Mouse (Mus musculus) megakaryocyte, embryonic 14.5 days (primary cell): Measurements from ENCODE around the gene Ddc. TPM values are rescaled to one million over a fixed set of nuclear protein-coding genes. Genes with fewer than 3 reads are reported as not detected.

Experiments
- H3K27me3 ChIP-seq: replicated peaks from 2 replicates; pipeline ENCODE3; 2012; ENCODE audit warnings: inconsistent platforms
- H3K36me3 ChIP-seq: replicated peaks from 2 replicates; pipeline ENCODE3; 2012; ENCODE audit warnings: low read length, inconsistent platforms, mixed read lengths
- H3K4me1 ChIP-seq: 2 replicates; pipeline ENCODE4 v1.6.1; 2012; ENCODE audit warnings: inconsistent platforms
- H3K4me3 ChIP-seq: replicated peaks from 2 replicates; pipeline ENCODE3; 2012; ENCODE audit warnings: moderate library complexity, mild to moderate bottlenecking, inconsistent platforms
- H3K9me3 ChIP-seq: 2 replicates; pipeline ENCODE4 v1.6.1; 2012; ENCODE audit warnings: inconsistent platforms
- FLI1 ChIP-seq: IDR thresholded peaks from 2 replicates; pipeline ENCODE4 v1.6.1; 2012; ENCODE audit warnings: low read length, inconsistent platforms, mixed read lengths
- GATA1 ChIP-seq: IDR thresholded peaks from 3 replicates; pipeline ENCODE4 v1.6.1; 2012; ENCODE audit warnings: mixed read lengths, low read length, inconsistent platforms, borderline replicate concordance
- polyA plus RNA-seq: library from polyadenylated mRNA; stranded (reverse); fragments of >175 nt; gene quantifications from 2 replicates; pipeline ENCODE4 v1.2.3, GENCODE M21; 2012; ENCODE audit warnings: low replicate concordance; ENCODE audit not compliant: insufficient read depth

Ddc gene
- polyA plus RNA-seq, 1 experiment: not detected

DNA sequence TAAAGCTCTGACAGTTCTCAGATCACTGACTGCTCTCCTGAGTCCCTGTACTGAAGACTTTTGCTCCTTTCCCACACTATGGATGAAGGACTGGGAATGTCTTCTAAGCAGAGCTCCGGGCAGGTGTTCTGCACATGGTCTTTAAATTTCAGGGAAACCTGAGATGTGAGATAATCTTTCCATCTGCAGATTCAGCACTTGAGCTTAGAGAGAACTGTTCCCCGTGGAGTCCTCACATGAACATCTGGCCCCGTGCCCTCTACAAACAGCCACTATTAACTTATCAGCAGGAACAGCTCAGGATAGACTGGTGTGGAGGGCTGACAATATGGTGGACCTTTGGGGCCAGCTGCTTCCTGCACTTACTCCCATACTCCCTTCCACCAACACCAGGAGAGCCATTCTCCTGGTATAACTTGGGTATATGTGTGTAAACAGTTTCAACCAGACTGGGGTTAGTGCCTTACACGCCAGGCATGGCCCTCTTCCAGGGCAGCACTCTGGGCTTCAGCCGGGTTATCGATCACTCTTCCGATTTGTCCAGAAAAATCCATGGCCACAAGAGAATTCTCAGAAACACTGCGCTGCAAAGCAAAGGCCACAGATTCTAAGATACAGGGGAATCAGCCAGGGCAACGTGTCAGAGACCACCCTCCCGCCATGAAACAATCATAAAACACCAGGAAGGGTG, 39.5 kb upstream of the Ddc start:
- peaks cover 4% of the 10 kb centered on the region for H3K27me3 ChIP-seq
- TF ChIP-seq GATA1: no peak
- TF ChIP-seq FLI1: no peak
- H3K9me3 ChIP-seq: no peaks in the 10 kb centered on the region
- H3K4me1 ChIP-seq: peaks cover 96% of the 10 kb centered on the region
- H3K36me3 ChIP-seq: peaks cover 74% of the 10 kb centered on the region
- H3K4me3 ChIP-seq: no peak overlapping the region

DNA sequence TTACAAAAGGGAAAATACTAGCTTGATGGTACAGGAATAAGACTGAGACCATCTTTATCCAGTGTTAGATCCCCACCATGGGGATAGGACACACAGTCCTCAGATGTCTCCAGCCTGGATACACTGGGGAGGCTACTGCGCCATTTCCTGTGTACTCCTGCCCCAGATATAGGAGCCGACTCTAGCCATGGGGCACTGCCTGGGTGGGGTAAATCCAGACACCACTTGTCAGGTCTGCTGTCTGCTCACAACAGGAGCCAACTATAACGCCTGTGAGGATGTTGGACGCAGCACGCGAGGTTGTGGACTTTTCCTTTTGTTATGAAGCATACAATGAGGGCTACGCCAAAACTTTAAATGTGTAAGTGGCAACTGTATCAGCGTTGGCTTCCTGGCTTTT, 36.9 kb upstream of the Ddc start:
- Histone ChIP-seq H3K27me3 (peaks cover 4% of the 10 kb centered on the region), H3K4me1 (peaks cover 80% of the 10 kb centered on the region), H3K9me3 (no peaks in the 10 kb centered on the region), H3K36me3 (peaks cover 79% of the 10 kb centered on the region), H3K4me3 (peak overlapping the region; percentile 20)
- TF ChIP-seq FLI1 (no peak), GATA1 (no peak)

DNA sequence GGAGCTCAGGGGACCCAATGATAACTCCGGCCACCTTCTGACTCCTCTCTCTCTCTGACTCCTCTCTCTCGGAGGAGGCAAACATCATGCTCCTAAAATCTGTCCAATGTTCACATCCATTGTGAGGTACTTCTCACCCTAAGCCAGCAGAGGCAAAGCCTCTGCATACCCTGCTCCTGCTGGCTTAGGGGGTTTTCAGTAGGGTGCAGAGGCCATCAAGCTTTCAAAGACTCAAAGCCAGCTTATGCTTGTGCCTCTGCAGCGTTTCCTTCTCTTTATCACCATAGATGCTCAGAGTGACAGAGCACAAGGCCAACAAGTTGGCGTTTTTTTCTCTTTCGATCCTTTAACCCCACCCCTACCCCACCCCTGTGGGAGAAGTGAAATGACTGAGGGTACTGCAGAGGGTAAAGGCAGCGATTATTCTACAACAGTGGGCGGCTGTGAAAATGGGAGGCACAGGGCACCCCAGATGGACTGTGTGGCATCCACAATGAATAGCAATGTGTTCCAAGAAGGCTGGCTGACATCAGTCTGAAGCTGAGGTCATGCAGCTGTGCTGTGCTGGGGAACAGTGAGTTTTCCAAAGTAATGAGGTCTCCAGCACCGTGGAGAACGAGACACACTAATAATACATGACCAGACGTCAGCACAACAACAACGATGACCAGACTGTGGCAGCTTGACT, 34.3 kb upstream of the Ddc start:
- Histone ChIP-seq H3K27me3 (peaks cover 7% of the 10 kb centered on the region), H3K9me3 (no peaks in the 10 kb centered on the region), H3K4me1 (peaks cover 55% of the 10 kb centered on the region), H3K36me3 (peaks cover 63% of the 10 kb centered on the region), H3K4me3 (no peak overlapping the region)
- no peak for TF ChIP-seq FLI1
- TF ChIP-seq GATA1: no peak

DNA sequence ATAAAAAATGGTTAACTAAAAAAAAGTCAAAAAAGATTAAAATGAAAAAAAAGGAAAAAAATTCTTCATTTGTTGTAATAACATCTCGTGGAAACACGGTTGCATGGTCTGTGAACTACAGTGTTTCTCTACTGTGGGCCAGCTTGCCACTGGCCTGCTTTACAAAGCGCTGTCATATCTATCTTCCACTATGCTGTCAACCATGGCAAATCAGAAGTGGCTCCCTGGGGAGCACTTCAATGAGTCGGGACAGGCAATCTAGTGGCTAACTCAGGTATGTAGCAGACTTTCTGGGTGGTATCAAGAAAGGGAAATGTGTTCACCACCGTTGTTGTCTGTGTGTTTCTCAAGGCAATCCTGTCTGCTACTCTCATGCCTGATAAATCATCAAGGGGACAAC, 33.7 kb upstream of the Ddc start:
- H3K9me3 ChIP-seq: no peaks in the 10 kb centered on the region
- H3K4me1 ChIP-seq: peaks cover 54% of the 10 kb centered on the region
- TF ChIP-seq GATA1: no peak
- TF ChIP-seq FLI1: no peak
- H3K4me3 ChIP-seq: no peak overlapping the region
- H3K36me3 ChIP-seq: peaks cover 58% of the 10 kb centered on the region
- peaks cover 6% of the 10 kb centered on the region for H3K27me3 ChIP-seq

DNA sequence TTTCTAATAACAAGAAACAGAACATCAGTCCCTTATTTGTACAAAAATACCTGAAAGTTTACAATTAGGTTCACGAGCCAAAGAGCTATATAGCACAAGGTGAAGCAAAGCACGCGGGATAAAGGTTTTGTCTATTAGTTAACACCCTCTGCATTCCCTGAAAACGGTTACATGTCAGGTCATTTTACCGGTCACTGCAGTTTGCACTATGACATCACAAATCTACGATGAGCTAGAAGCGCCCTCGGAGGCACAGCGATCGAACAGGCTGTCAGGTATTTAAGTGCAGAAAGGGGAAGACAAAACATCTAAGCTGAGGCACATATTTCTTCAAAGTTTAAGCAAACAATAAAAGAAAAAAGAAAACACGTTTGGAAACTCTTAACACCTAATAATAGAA, 32.6 kb upstream of the Ddc start:
- peaks cover 6% of the 10 kb centered on the region for H3K27me3 ChIP-seq
- TF ChIP-seq GATA1: no peak
- no peak for TF ChIP-seq FLI1
- H3K9me3 ChIP-seq: no peaks in the 10 kb centered on the region
- peaks cover 46% of the 10 kb centered on the region for H3K36me3 ChIP-seq
- no peak overlapping the region for H3K4me3 ChIP-seq
- H3K4me1 ChIP-seq: peaks cover 45% of the 10 kb centered on the region

DNA sequence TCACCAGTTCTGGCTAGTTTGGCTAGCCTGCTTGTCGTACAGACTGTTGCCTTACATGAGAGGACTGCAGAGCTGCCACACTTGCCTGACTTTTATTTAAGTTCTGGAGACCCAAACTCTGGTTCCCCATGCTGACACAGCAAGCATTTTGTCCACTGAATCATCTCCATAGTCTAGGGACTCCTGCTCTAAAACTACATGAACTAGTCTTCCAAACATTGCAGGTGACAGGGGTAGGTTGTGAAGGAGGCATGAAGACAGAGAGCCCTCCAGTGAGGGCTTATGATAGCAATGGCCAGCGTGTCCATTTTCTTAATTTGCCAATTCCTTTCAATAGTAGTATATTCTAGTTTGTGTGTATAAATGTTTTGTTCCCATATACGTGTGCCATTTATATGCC, 31.1 kb upstream of the Ddc start:
- peaks cover 36% of the 10 kb centered on the region for H3K36me3 ChIP-seq
- H3K27me3 ChIP-seq: peaks cover 6% of the 10 kb centered on the region
- H3K4me3 ChIP-seq: no peak overlapping the region
- H3K9me3 ChIP-seq: no peaks in the 10 kb centered on the region
- H3K4me1 ChIP-seq: peaks cover 32% of the 10 kb centered on the region
- TF ChIP-seq GATA1 (no peak), FLI1 (no peak)

DNA sequence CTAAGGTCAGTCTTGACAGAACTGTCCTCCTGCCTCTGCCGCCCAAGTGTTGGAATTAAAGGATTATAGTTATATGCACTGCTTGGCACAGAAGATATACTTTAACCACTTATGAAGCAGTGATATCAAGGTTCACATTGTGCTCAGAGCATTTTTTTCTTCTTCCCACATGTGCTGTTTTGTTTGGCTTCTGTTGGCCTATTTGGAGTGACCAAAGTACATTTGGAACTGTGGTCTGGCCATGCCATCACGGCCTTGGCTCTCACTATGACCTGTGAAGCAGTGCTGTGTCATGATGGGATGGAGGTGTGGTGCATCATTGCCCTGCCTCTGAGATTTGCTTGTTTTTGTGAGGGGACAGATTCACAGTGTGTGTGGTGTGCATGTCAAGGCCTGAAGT, 30.6 kb upstream of the Ddc start:
- Histone ChIP-seq H3K4me1 (peaks cover 32% of the 10 kb centered on the region), H3K27me3 (peaks cover 6% of the 10 kb centered on the region)

DNA sequence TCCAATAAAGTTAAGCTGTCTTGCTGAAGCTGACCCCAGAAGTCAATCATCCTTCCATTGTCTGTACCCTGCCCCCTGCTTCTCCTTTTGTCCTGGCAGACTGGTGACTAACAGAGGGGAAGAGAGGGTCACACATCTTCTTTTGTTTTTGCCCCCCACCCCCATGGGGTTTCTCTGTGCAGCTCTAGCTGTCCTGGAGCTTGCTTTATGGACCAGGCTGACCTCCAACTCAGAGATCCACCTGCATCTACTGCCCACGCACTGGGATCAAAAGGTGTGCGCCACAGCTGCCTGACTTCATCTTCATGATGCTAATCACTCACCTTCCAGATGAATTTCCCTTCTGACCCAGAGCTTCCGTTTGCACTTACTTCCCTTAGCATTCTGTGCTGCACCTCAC, 26.0 kb upstream of the Ddc start:
- Histone ChIP-seq H3K9me3 (no peaks in the 10 kb centered on the region), H3K27me3 (peaks cover 3% of the 10 kb centered on the region), H3K4me1 (peaks cover 22% of the 10 kb centered on the region), H3K4me3 (no peak overlapping the region), H3K36me3 (no peaks in the 10 kb centered on the region)
- no peak for TF ChIP-seq FLI1
- TF ChIP-seq GATA1: no peak

More for the DNA sequence above, 30.6 kb upstream of the Ddc start:
- Histone ChIP-seq H3K4me3 (no peak overlapping the region), H3K9me3 (no peaks in the 10 kb centered on the region), H3K36me3 (peaks cover 32% of the 10 kb centered on the region)
- TF ChIP-seq FLI1: no peak
- TF ChIP-seq GATA1: no peak

DNA sequence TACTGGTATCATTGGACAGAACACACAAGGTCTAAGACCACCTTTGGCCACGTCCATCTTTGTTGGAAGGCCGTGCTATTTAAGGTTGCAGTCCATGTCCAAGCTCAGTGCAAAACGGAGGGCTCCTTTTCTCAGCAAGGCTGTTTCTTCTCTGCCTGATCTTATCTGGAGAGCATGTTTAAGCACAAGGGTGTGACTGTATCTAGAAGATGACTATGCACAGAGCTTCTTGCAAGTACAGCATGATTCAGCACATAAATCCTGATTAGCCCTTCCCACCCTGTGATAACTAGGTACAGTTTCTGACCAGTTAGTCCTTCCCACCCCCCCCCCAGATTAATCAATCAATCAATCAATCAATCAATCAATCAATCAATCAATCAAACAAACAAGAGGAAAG, 25.4 kb upstream of the Ddc start:
- Histone ChIP-seq H3K36me3 (no peaks in the 10 kb centered on the region), H3K4me1 (peaks cover 22% of the 10 kb centered on the region), H3K9me3 (no peaks in the 10 kb centered on the region), H3K27me3 (no peaks in the 10 kb centered on the region), H3K4me3 (no peak overlapping the region)
- no peak for TF ChIP-seq FLI1

DNA sequence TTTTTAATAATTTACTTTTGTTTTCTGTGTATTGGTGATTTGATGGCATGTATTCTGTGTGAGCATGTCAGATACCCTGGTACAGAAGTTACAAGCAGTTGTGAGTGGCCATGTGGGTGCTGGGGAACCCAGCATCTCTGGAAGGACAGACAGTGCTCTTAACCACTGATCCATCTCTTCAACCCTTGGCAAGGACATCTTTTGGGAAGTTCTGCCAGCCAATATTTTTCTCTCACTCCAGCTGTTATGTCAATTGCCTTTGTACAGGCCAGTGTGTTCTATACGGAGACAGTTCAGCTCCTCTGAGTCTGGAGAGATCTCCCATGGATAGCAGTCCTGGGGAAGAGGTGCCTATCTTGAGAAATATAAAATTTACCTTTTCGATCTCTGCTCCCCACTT, 24.2 kb upstream of the Ddc start:
- TF ChIP-seq GATA1 (no peak), FLI1 (no peak)
- H3K4me1 ChIP-seq: peaks cover 22% of the 10 kb centered on the region
- no peak overlapping the region for H3K4me3 ChIP-seq

More for the DNA sequence above, 24.2 kb upstream of the Ddc start:
- Histone ChIP-seq H3K9me3 (no peaks in the 10 kb centered on the region), H3K27me3 (no peaks in the 10 kb centered on the region), H3K36me3 (no peaks in the 10 kb centered on the region)
